Mouse (Mus musculus) ES-Bruce4 (cell line): ENCODE results near the gene Tiam1. TPM values are rescaled to one million over a fixed set of nuclear protein-coding genes. Genes with fewer than 3 reads are reported as not detected.

Source experiments
- H3K27ac ChIP-seq: 2 replicates; pipeline ENCODE4 v1.5.1; 2012; ENCODE audit warnings: low read length, inconsistent platforms; ENCODE audit not compliant: insufficient read depth
- H3K27me3 ChIP-seq: 2 replicates; pipeline ENCODE4 v1.6.1; 2012; ENCODE audit warnings: mild to moderate bottlenecking, low read length, inconsistent platforms; ENCODE audit not compliant: control insufficient read depth, poor library complexity, insufficient read depth, severe bottlenecking
- H3K36me3 ChIP-seq: 2 replicates; pipeline ENCODE4 v1.6.1; 2012; ENCODE audit warnings: inconsistent platforms, mild to moderate bottlenecking, low read length, moderate library complexity; ENCODE audit not compliant: control insufficient read depth, poor library complexity, insufficient read depth, severe bottlenecking
- H3K4me1 ChIP-seq: one replicate; pipeline ENCODE4 v1.8.1; 2011; ENCODE audit warnings: low read length; ENCODE audit not compliant: control insufficient read depth, insufficient read depth
- H3K4me3 ChIP-seq: 2 replicates; pipeline ENCODE4 v1.5.1; 2011; ENCODE audit warnings: low read depth, mild to moderate bottlenecking, low read length
- H3K9ac ChIP-seq: 2 replicates; pipeline ENCODE4 v1.6.1; 2012; ENCODE audit warnings: low read depth, mild to moderate bottlenecking, inconsistent platforms; ENCODE audit not compliant: poor library complexity, severe bottlenecking
- H3K9me3 ChIP-seq: replicated peaks from 2 replicates; pipeline ENCODE4 v1.6.1; 2012; ENCODE audit warnings: mild to moderate bottlenecking, low read length, inconsistent platforms; ENCODE audit not compliant: control insufficient read depth, poor library complexity, insufficient read depth, severe bottlenecking
- CTCF ChIP-seq: IDR thresholded peaks from one replicate; pipeline ENCODE4 v1.8.1; 2011; ENCODE audit warnings: low read depth, low read length
- EP300 ChIP-seq: IDR thresholded peaks from 2 replicates; pipeline ENCODE4 v1.6.1; 2011; ENCODE audit warnings: low read depth, low read length; ENCODE audit not compliant: insufficient read depth
- POLR2A ChIP-seq: IDR thresholded peaks from one replicate; pipeline ENCODE4 v1.8.1; 2011; ENCODE audit warnings: low read length; ENCODE audit not compliant: insufficient read depth
- polyA plus RNA-seq: library from polyadenylated mRNA; stranded (reverse); fragments of >200 nt; gene quantifications from 2 replicates; pipeline ENCODE4 v1.2.4, GENCODE M21; 2011; ENCODE audit warnings: low read depth; ENCODE audit not compliant: missing spikeins, insufficient read depth, insufficient read length

Tiam1 gene
- polyA plus RNA-seq, 1 experiment = 24.4 TPM

GRCm38 (mm10) chr16:90142574-90143415 lies 774 bp downstream of the Tiam1 start:
- Histone ChIP-seq H3K4me1 (peaks cover 2% of the 10 kb centered on the region), H3K4me3 (peak overlapping the region; percentile 75), H3K27me3 (no peaks in the 10 kb centered on the region), H3K9me3 (no peaks in the 10 kb centered on the region), H3K27ac (no peak overlapping the region), H3K36me3 (no peaks in the 10 kb centered on the region), H3K9ac (peak overlapping the region; percentile 57)
- TF ChIP-seq POLR2A = no peak
- no peak for TF ChIP-seq CTCF
- no peak for TF ChIP-seq EP300

GRCm38 (mm10) chr16:90142247-90142573 lies 1.4 kb downstream of the Tiam1 start:
- Histone ChIP-seq H3K36me3 (no peaks in the 10 kb centered on the region), H3K27me3 (no peaks in the 10 kb centered on the region), H3K9ac (peak overlapping the region; percentile 57), H3K27ac (no peak overlapping the region), H3K9me3 (no peaks in the 10 kb centered on the region), H3K4me1 (peaks cover 2% of the 10 kb centered on the region), H3K4me3 (peak overlapping the region; percentile 75)
- TF ChIP-seq POLR2A (no peak), EP300 (no peak), CTCF (no peak)

GRCm38 (mm10) chr16:90141556-90141955 lies 2.0 kb downstream of the Tiam1 start:
- Histone ChIP-seq H3K27me3 (no peaks in the 10 kb centered on the region), H3K9ac (no peak overlapping the region), H3K4me1 (peaks cover 2% of the 10 kb centered on the region), H3K27ac (no peak overlapping the region), H3K9me3 (no peaks in the 10 kb centered on the region), H3K36me3 (no peaks in the 10 kb centered on the region), H3K4me3 (no peak overlapping the region)
- TF ChIP-seq CTCF (no peak), EP300 (no peak), POLR2A (no peak)

- H3K4me1 ChIP-seq = peaks cover 2% of the 10 kb centered on the region
- H3K27ac ChIP-seq = no peak overlapping the region
Measured at GRCm38 (mm10) chr16:90140571-90140970, 3.0 kb downstream of the Tiam1 start.

GRCm38 (mm10) chr16:90139696-90140095 lies 3.9 kb downstream of the Tiam1 start:
- no peak overlapping the region for H3K9ac ChIP-seq

More at GRCm38 (mm10) chr16:90140571-90140970, 3.0 kb downstream of the Tiam1 start:
- TF ChIP-seq EP300 (no peak), POLR2A (no peak)
- no peaks in the 10 kb centered on the region for H3K9me3 ChIP-seq
- no peaks in the 10 kb centered on the region for H3K36me3 ChIP-seq
- no peak overlapping the region for H3K4me3 ChIP-seq
- no peak overlapping the region for H3K9ac ChIP-seq
- H3K27me3 ChIP-seq = no peaks in the 10 kb centered on the region

GRCm38 (mm10) chr16:90138151-90138550 lies 5.4 kb downstream of the Tiam1 start:
- H3K4me3 ChIP-seq = peak overlapping the region; percentile 40
- H3K27ac ChIP-seq = peak overlapping the region; percentile 5; the same call in 1 of the 2 replicates
- H3K36me3 ChIP-seq = no peaks in the 10 kb centered on the region
- no peaks in the 10 kb centered on the region for H3K9me3 ChIP-seq
- TF ChIP-seq EP300 (no peak), POLR2A (no peak), CTCF (no peak)
- H3K9ac ChIP-seq = peak overlapping the region; percentile 55
- H3K4me1 ChIP-seq = peaks cover 2% of the 10 kb centered on the region
- no peaks in the 10 kb centered on the region for H3K27me3 ChIP-seq

More at GRCm38 (mm10) chr16:90139696-90140095, 3.9 kb downstream of the Tiam1 start:
- no peaks in the 10 kb centered on the region for H3K36me3 ChIP-seq
- H3K9me3 ChIP-seq = no peaks in the 10 kb centered on the region
- H3K27ac ChIP-seq = no peak overlapping the region
- H3K27me3 ChIP-seq = no peaks in the 10 kb centered on the region
- 0 out of 2 replicates have a peak, but pooled peaks have one; percentile 9 for TF ChIP-seq EP300
- TF ChIP-seq POLR2A = no peak
- no peak overlapping the region for H3K4me3 ChIP-seq
- peaks cover 2% of the 10 kb centered on the region for H3K4me1 ChIP-seq
